Mouse (Mus musculus) activated CD4-positive, CD25-positive, alpha-beta regulatory T cell, adult 4 months (primary cell): Measurements from ENCODE around the gene Rnf121. TPM values are rescaled to one million over a fixed set of nuclear protein-coding genes. Genes with fewer than 3 reads are reported as not detected.
A peak's percentile ranks its signal among the peaks of the same experiment; 100 is the strongest.
"Not testable (repeated sequence)": the region's sequence is repeated elsewhere in the genome, so short reads cannot be mapped to it uniquely, and the experiment has no call there.

Source experiments
- ATAC-seq: one replicate; pipeline ENCODE4 v1.8.0; 2017
- polyA plus RNA-seq, 2 experiments: library from polyadenylated mRNA; unstranded; fragments of 100-300 nt; shearing (Covaris generic); gene quantifications; one replicate each; pipeline ENCODE4 v1.2.1; 2017

Gene Rnf121
- polyA plus RNA-seq, 2 experiments from 2014 or later: 19.5 to 20.2 TPM

DNA sequence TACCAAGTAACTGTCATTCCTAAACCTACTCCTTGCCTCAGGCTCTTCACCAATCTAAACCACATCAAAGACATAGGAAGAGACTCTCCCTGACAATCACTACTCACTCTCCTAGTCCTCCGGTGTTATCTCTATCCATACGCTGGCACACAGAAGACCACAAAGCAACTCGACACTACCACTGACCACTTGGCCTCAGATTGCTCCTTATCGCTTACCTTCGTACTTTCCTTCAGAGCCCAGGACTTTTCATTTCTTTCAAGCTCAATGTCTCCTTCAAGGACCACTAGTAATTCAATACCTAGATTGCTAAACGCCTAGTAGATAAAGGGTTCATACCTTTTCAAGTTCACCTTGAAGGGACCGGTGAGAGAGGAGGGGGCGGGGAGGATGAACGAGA lies 1.4 kb downstream of the Rnf121 start:
- no peak for ATAC-seq

DNA sequence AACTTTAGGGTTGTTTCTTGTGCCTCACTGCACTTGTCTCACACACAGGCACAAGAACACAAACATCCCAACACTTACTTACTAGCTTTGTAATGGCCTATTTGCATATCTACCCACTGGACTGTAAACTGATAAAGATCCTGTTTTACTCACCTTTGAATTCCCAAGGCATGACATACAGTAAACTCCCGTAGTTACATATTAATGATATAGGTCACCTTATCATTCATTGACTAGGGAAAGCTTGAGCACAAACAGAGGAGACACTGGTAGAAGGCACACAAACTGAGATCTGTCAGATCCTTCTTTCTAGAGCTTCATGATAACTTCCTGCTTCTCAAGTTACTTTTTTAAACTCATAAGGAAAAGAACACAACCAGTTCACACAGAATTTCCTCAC lies 3.1 kb downstream of the Rnf121 start:
- no peak for ATAC-seq

DNA sequence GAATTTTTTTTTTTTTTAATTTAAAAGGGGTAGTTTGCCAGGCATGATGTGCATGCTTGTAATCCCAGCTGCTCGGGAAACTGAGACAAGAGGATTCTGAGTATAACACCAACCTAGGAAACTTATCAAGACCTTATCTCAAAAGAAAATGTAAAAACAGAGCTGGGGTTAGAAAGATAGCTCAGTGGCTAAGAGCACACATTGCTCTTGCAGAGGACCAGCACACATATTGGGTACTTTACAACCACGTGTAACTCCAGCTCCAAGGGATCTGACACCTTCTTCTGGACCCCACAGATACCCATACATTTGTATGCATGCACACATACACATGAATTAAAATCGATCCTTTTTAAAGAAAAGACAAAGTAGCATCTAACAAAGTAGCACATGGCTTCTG lies 3.9 kb downstream of the Rnf121 start:
- ATAC-seq: no peak

GRCm38 (mm10) chr7:102048524-102048923 lies 16.7 kb downstream of the Rnf121 start:
- ATAC-seq: not testable (repeated sequence)

DNA sequence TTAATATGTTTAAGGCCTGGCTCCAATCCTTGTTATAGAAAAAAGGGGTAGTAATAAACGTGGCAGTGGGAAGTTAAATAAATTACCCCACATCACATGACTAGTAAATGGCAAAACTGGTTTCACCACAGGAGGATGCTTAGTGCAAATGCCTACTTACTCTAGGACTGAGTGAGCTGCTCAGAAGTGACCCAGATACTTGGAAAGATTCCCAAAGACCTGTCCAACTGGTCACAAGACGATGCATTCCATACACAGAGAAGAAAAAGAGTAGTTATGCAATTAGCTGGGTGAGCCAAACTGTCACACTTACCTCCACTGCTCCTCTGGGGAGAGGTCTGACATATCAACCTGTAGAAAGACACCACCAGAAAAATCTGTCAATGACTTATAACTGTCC lies 23.0 kb downstream of the Rnf121 start:
- ATAC-seq: no peak

GRCm38 (mm10) chr7:102037318-102037717 lies 28.0 kb downstream of the Rnf121 start:
- no peak for ATAC-seq

GRCm38 (mm10) chr7:102035534-102035933 lies 29.7 kb downstream of the Rnf121 start:
- ATAC-seq: no peak

- no peak for ATAC-seq
Measured at GRCm38 (mm10) chr7:102034904-102035303, 30.4 kb downstream of the Rnf121 start.

- no peak for ATAC-seq
Measured at GRCm38 (mm10) chr7:102025187-102026119, 39.8 kb downstream of the Rnf121 start.

- no peak for ATAC-seq
Measured at GRCm38 (mm10) chr7:102023821-102024220, 41.4 kb downstream of the Rnf121 start.

DNA sequence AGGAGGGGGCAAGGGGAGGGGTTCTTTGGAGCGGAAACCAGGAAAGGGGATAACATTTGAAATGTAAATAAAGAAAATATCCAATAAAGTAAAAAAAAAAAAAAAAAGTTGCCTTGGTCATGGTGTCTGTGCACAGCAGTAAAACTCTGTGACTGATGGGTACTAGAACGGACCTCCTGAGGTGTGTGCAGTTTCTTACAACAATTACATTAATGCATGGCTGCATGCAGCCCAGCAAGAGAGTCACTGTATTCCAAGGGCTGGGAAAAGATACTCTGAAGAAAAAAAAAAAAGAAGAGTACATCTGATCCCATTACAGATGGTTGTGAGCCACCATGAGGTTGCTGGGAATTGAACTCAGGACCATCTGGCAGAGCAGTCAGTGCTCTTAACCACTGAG lies 44.3 kb downstream of the Rnf121 start:
- not testable (repeated sequence) for ATAC-seq

DNA sequence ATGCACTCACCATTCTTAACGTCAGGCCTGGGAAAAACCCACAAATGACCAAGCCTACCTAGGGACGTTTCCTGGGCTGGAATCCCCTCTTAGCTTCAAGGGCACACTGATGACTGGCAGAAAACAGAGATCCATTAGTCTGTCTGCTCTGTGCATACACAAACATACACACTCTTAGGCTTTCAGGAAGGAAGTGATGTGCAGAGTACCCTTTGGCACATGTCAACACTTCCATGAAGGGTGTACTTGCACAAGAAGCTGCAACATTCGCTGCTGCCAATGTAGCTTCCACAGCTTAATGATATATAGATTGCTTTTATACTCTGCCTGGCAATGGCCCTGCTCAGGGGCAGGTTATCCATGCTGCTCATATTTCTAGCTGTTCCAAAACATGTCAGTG lies 45.9 kb downstream of the Rnf121 start:
- no peak for ATAC-seq

GRCm38 (mm10) chr7:102018590-102018989 lies 46.7 kb downstream of the Rnf121 start, which contains the start of gene Il18bp:
Il18bp (minus strand) TSS chr7:102018690.
- no peak for ATAC-seq

GRCm38 (mm10) chr7:102018034-102018433 lies 47.2 kb downstream of the Rnf121 start:
- no peak for ATAC-seq

DNA sequence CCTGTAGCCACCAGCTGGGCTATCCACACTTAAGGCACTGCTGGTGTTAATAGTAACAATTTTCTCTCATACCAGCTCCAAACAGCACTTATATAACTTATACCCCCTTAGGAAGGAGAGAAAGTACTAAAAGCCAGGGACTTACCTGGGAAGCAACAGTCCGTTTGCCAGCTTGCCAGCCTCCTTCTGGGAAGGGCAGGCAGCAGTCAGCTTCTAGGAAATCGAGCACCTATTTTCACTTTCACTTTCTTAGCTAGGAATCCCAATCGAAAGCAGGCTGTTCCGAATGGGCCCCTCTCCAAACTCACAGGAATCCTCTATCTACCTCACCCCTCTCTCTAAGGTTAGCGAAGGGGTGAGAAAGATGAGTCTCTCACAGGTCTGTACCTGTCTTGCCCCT lies 47.8 kb downstream of the Rnf121 start:
- ATAC-seq: peak; percentile 72

GRCm38 (mm10) chr7:102016936-102017335 lies 48.3 kb downstream of the Rnf121 start:
- no peak for ATAC-seq

DNA sequence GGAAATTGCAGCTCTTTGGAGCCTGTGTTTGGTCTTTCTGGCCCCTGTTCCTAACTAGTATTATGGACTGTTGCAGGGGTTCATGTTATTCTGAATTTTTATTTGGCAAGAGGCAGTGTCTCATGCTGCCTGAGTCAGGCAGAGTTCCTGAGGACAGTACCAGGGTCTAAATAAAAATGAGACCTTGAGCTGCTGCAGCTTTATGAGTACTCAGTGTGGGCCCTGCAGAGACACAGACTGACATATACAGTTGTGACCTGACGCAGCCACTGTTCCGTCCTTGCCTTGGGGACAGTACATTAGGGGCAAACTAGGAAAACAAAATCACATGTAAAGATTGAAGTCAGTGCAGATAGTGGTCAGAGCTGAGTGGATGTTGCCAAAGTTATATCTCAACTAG lies 50.3 kb downstream of the Rnf121 start:
- ATAC-seq: no peak

GRCm38 (mm10) chr7:102013416-102013815 lies 51.9 kb downstream of the Rnf121 start:
- no peak for ATAC-seq

- ATAC-seq: no peak
Measured at GRCm38 (mm10) chr7:102011855-102012254, 53.4 kb downstream of the Rnf121 start.

GRCm38 (mm10) chr7:102006520-102006919 lies 58.7 kb downstream of the Rnf121 start:
- no peak for ATAC-seq

DNA sequence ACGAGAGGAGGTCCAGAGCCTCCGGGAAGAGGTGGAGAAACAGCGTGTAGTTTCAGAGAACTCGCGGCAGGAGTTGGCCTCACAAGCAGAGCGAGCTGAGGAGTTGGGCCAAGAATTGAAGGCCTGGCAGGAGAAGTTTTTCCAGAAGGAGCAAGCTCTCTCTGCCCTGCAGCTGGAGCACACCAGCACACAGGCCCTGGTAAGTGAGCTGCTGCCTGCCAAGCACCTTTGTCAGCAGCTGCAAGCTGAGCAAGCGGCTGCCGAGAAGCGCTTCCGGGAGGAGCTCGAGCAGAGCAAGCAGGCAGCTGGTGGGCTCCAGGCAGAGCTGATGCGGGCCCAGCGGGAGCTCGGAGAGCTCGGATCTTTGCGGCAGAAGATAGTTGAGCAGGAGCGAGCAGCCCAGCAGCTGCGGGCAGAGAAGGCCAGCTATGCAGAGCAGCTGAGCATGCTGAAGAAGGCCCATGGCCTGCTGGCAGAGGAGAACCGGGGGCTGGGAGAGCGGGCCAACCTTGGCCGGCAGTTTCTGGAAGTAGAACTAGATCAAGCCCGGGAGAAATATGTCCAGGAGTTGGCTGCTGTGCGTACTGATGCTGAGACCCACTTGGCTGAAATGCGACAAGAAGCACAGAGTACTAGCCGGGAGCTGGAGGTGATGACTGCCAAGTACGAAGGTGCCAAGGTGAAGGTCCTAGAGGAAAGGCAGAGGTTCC lies 64.2 kb downstream of the Rnf121 start:
- no peak for ATAC-seq

DNA sequence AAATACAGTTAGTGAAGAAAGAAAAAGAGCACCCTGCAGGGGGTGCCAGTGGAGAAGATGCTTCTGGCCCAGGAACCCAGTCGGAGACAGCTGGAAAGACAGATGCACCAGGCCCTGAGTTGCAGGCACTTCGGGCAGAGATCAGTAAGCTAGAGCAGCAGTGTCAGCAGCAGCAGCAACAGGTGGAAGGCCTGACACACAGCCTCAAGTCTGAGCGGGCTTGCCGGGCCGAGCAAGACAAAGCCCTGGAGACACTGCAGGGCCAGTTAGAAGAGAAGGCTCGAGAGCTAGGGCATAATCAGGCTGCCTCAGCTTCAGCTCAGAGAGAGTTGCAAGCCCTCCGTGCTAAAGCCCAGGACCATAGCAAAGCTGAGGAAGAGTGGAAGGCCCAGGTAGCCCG lies 65.0 kb downstream of the Rnf121 start:
- ATAC-seq: no peak

DNA sequence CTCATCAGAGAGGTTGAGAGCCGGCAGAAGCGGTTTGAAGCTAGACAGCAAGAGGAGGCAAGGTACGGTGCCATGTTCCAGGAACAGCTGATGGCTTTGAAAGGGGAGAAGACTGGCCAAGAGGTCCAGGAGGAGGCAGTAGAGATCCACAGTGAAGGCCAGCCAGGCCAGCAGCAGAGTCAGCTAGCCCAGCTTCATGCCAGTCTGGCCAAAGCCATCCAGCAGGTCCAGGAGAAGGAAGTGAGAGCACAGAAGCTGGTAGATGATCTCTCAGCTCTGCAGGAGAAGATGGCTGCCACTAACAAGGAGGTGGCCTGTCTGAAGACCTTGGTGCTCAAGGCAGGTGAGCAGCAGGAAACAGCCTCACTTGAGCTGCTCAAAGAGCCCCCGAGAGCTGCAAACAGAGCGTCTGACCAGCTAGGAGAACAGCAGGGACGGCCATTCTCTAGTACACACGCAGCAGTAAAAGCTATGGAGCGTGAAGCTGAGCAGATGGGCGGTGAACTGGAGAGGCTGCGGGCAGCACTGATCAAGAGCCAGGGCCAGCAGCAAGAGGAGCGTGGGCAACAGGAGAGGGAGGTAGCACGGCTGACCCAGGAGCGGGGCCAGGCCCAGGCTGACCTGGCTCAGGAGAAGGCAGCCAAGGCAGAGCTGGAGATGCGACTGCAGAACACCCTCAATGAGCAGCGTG lies 65.7 kb downstream of the Rnf121 start:
- ATAC-seq: no peak
